Mouse (Mus musculus) stomach, embryonic 15.5 days (tissue): Measurements from ENCODE around the gene Rbm28. TPM values are rescaled to one million over a fixed set of nuclear protein-coding genes. Genes with fewer than 3 reads are reported as not detected.

ENCODE experiments used
- ATAC-seq: fragments of 200-750 bp; cut with Nextera tagmentation; 2 replicates; pipeline ENCODE4 v1.8.0; 2017; ENCODE audit warnings: low read depth, moderate number of reproducible peaks, moderate TSS enrichment; ENCODE audit not compliant: insufficient read depth, low FRiP score
- H3K27ac ChIP-seq: fragments of 300-500 bp; sonication (generic); 2 replicates; pipeline ENCODE4 v1.5.1; 2015; ENCODE audit warnings: mild to moderate bottlenecking, inconsistent platforms
- H3K27me3 ChIP-seq: fragments of 300-500 bp; sonication (generic); replicated peaks from 2 replicates; pipeline ENCODE4 v1.6.1; 2015; ENCODE audit warnings: inconsistent platforms
- H3K36me3 ChIP-seq: fragments of 300-500 bp; sonication (generic); 2 replicates; pipeline ENCODE4 v1.6.1; 2015; ENCODE audit warnings: inconsistent platforms
- H3K4me1 ChIP-seq: fragments of 300-500 bp; sonication (generic); 2 replicates; pipeline ENCODE4 v1.6.1; 2015; ENCODE audit warnings: inconsistent platforms
- H3K4me2 ChIP-seq: fragments of 300-500 bp; sonication (generic); 2 replicates; pipeline ENCODE4 v1.6.1; 2015; ENCODE audit warnings: mild to moderate bottlenecking, inconsistent platforms
- H3K4me3 ChIP-seq: fragments of 300-500 bp; sonication (generic); replicated peaks from 2 replicates; pipeline ENCODE4 v1.5.1; 2015; ENCODE audit warnings: inconsistent platforms
- H3K9ac ChIP-seq: fragments of 300-500 bp; sonication (generic); 2 replicates; pipeline ENCODE4 v1.6.1; 2015; ENCODE audit warnings: inconsistent platforms
- H3K9me3 ChIP-seq: fragments of 300-500 bp; sonication (generic); 2 replicates; pipeline ENCODE4 v1.6.1; 2016; ENCODE audit warnings: inconsistent platforms
- WGBS: fragments of 180-500 bp; shearing (Covaris S2); methylation state at CpG from one replicate; pipeline ENCODE4 v1.1.7; 2015; 5-methylcytosine and 5-hydroxymethylcytosine counted together
- polyA plus RNA-seq: library from polyadenylated mRNA; unstranded; fragments of >200 nt; fragmentation: Nextera tagmentation; extraction: Ambion mirVana; gene quantifications from 2 replicates; pipeline ENCODE4 v1.2.1, GENCODE M21; 2015

Rbm28 gene
- polyA plus RNA-seq: 27.6 and 28.1 TPM in 2 replicates

DNA sequence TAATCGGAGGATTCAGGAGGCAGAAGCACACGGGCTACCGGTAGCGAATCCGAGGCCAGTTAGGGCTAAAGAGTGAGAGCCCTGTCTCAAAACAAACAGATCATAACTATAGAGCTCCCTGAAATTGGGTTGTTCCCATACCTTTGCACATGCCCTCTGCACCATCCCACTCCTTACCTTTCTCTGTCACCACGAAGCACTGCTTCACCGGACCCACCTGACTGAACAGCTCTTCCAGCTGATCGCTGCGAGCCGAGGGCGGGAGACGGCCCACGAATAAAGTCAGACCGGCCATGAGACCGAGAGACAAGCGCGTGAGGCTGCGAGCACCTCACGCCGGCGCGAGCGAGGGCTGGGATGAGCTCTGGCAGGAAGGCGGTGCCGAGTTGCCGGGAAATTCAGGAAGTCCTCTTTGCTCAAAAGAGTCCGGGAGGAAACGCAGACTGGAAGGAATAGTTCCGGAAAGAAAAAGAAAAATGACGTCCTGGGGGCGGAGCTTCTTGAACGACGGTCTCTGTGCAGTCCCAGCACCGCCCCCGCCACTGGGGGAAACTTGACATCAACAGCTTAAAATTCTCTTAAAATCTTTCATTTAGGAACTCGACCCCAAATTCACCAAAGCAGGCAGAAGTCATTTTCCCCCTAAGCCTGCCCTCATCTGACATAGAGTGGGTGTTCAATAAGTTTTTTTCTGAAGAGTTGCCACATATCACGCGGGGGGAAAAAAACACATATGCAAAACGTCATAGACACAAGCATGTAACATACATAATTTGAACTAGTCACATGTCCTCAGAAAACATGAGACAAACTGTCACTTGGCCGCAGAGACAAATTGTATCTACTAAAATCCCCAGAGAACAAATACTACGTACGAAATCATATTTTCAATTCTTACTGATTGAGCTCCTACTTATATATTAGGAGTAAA, at the start of gene Rbm28:
TSS of gene Rbm28 (minus strand) at position 693 of the 931 bp plus-strand sequence.
- peak within 1 kb of the TSS; percentile 71 for H3K9ac ChIP-seq
- 6% methylated on average over 42 of the region's 42 CpGs for WGBS
- H3K27me3 ChIP-seq: peaks cover 20% of the 10 kb centered on the region
- no peaks in the 10 kb centered on the region for H3K36me3 ChIP-seq
- H3K4me2 ChIP-seq: peak within 1 kb of the TSS; percentile 83
- no peaks in the 10 kb centered on the region for H3K9me3 ChIP-seq
- ATAC-seq: peak; percentile 84
- peak within 1 kb of the TSS; percentile 26; the same call in 1 of the 2 replicates for H3K27ac ChIP-seq
- H3K4me3 ChIP-seq: peak within 1 kb of the TSS; percentile 86
- H3K4me1 ChIP-seq: peaks cover 9% of the 10 kb centered on the region; the same call in 1 of the 2 replicates

DNA sequence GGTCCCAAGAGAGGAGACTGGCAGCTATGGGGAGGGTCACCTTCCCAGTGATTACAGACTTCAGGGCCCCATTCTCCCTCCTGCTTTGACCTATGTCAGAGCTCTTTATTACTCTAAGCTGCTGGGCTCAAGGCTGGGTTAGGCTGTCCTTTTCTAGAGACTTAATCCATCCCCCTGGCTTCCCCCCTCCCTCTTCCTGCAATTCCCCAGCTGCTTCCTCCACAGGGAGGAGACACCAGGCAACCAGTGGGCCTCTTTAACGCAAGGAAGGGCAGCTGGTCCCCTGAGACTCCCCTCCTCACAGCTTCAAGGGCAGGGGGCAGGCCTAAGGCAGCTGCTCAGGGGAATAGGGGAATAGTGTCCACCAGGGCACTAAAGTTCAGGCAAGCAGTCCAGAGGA, 49.4 kb upstream of the Rbm28 start:
- Histone ChIP-seq H3K27me3 (no peaks in the 10 kb centered on the region), H3K9me3 (no peaks in the 10 kb centered on the region), H3K4me3 (no peak overlapping the region), H3K36me3 (no peaks in the 10 kb centered on the region), H3K4me1 (peaks cover 30% of the 10 kb centered on the region), H3K9ac (no peak overlapping the region), H3K27ac (no peak overlapping the region), H3K4me2 (no peak overlapping the region)
- ATAC-seq: no peak
- 19% methylated on average over 1 of the region's 1 CpGs for WGBS

DNA sequence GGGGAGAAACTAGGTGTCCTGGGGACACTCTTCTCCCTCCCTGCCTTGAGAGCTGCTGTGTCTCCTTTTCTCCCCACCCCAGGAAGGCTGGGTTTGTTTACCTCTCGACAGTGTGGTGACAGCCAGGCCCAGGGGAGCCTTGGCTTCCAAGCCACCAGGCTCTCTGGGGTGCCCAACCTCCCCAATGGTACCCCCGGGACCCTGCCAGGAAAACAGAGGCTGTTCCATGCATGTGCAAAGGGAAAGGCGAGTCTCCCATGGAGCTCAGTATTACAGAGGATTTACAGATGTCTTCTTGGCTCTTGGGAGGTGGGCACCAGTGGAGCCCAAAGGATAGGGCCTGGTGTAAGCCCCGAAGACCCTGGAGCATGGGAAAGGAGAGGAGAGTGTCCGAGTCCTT, 48.6 kb upstream of the Rbm28 start:
- Histone ChIP-seq H3K4me2 (no peak overlapping the region), H3K9ac (no peak overlapping the region), H3K4me3 (no peak overlapping the region), H3K4me1 (peaks cover 34% of the 10 kb centered on the region), H3K27ac (no peak overlapping the region), H3K36me3 (no peaks in the 10 kb centered on the region), H3K27me3 (no peaks in the 10 kb centered on the region), H3K9me3 (no peaks in the 10 kb centered on the region)
- no peak for ATAC-seq
- 61% methylated on average over 5 of the region's 5 CpGs for WGBS

DNA sequence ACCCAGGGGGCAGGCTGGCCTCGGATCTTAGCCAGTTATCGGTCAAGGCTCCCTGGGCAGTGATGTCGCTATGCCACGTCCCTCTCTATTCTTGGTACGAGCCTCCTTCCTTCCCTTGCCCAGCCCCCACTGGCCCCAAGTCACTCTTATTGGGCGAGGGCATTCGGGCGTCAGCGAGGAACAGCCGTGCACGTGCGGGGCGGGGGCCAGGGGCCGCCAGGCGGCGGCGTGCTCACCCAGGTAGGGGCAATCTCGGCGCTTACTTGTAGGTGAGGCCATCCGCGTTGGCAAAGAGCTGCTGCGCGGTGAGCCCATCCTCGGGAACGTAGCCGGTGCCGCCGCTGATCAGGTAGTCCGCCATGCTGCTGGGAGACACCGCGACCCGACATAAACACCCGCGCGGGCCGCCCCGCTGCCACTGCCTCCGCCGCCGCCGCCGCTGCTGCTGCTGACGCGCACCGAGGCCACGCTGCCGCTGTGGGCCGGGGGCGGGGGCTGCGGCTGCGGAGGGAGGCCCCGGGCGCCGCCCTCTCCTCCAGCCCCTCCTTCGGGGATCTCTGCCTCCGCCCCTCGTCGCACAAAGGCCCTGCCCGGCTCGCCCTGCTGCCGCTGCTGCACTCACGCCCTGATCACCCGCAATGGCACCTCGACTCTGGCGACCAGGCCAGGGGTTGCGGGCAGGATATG, 47.1 kb upstream of the Rbm28 start:
- Histone ChIP-seq H3K4me1 (peaks cover 34% of the 10 kb centered on the region), H3K4me2 (peak overlapping the region; percentile 92), H3K27ac (peak overlapping the region; percentile 42; the same call in 1 of the 2 replicates), H3K27me3 (no peaks in the 10 kb centered on the region), H3K9me3 (no peaks in the 10 kb centered on the region), H3K4me3 (peak overlapping the region; percentile 59), H3K36me3 (0 out of 2 replicates have a peak, but pooled peaks cover 1% of the 10 kb centered on the region), H3K9ac (peak overlapping the region; percentile 49)
- WGBS: under 1% methylated on average over 59 of the region's 66 CpGs
- ATAC-seq: peak; percentile 80

DNA sequence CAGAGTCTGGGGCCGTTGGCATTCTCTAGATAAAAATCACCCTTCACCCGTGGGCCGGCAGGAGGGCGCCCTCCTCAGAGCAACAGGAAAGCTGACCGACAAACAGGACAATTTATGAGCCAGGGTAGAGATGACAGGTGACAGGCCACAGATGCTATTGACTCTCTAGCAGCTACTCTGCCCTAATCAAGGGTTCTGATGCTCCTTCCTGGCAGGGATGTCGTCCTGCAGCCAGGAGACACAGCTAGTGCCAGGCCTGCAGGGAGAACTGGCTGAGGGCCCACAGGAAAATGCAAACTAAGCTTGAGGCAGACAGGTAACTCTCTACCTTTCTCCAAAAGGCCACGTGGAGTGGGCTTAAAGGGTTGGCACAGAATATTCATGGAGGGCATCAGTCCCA, 46.3 kb upstream of the Rbm28 start:
- WGBS: 19% methylated on average over 7 of the region's 7 CpGs
- peak overlapping the region; percentile 59 for H3K4me3 ChIP-seq
- no peaks in the 10 kb centered on the region for H3K27me3 ChIP-seq
- peaks cover 30% of the 10 kb centered on the region for H3K4me1 ChIP-seq
- H3K9ac ChIP-seq: peak overlapping the region; percentile 49; the same call in 1 of the 2 replicates
- ATAC-seq: no peak
- no peak overlapping the region for H3K27ac ChIP-seq
- peak overlapping the region; percentile 92 for H3K4me2 ChIP-seq
- H3K36me3 ChIP-seq: peaks cover 5% of the 10 kb centered on the region; the same call in 1 of the 2 replicates
- H3K9me3 ChIP-seq: no peaks in the 10 kb centered on the region

DNA sequence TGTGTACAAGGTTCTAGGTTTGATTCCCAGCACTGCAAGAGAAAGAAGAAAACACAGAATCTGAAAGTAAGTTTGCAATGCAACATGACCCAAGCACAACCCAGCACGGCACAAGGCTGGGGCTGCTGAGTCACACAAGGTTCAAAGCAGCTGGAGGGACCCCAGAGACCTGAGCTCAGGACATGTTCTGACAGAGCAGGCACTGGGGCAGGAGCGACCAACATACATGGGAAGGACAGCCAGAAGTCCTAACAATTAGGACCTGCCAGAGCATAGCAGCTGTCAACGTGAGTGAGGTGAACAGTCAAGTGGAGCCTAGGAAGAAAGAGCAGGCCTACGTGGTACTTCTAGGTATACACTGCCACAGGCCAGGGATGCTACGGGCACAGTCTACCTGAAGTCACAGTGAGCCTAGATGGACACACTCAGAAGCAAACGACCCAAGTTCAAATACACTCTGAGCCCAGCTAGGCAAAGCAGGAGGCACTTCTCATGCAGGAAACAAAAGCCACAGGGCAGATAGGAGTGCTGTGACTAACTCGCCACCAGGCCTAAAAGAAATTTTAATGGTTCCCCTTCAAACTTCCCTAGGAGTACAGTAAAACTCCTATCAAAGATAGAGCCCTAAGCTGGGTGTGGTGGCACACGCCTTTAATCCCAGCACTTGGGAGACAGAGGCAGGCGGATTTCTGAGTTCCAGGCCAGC, 45.6 kb upstream of the Rbm28 start:
- 75% methylated on average over 9 of the region's 9 CpGs for WGBS
- ATAC-seq: no peak

DNA sequence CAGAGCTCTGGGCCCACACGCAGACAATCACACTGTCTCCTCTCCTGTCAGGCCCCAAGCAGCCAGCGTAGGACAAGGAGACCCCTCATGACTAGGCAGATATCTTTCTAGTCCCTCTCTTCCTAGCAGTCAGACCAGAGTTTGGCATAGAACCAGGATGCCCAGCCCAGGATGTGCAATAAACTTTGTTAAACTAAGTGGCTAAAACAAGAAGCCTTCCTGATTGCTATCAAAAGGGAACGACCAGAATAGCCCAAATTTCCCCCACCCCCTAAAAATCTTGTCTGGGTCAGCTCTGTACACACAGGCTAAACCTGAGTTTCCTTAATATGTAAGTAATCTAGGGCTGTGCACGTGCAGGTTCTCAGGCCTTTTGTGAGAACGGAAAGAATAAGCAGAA, 43.4 kb upstream of the Rbm28 start:
- H3K9me3 ChIP-seq: no peaks in the 10 kb centered on the region
- peaks cover 14% of the 10 kb centered on the region for H3K4me1 ChIP-seq
- WGBS: 82% methylated on average over 5 of the region's 5 CpGs
- peaks cover 25% of the 10 kb centered on the region for H3K36me3 ChIP-seq
- ATAC-seq: no peak
- no peaks in the 10 kb centered on the region for H3K27me3 ChIP-seq
- H3K27ac ChIP-seq: no peak overlapping the region
- H3K9ac ChIP-seq: no peak overlapping the region
- H3K4me2 ChIP-seq: no peak overlapping the region
- no peak overlapping the region for H3K4me3 ChIP-seq

More for the DNA sequence above, 45.6 kb upstream of the Rbm28 start:
- Histone ChIP-seq H3K9ac (no peak overlapping the region), H3K9me3 (no peaks in the 10 kb centered on the region), H3K36me3 (peaks cover 9% of the 10 kb centered on the region; the same call in 1 of the 2 replicates), H3K4me2 (no peak overlapping the region), H3K27me3 (no peaks in the 10 kb centered on the region), H3K4me3 (no peak overlapping the region), H3K4me1 (peaks cover 27% of the 10 kb centered on the region), H3K27ac (no peak overlapping the region)

DNA sequence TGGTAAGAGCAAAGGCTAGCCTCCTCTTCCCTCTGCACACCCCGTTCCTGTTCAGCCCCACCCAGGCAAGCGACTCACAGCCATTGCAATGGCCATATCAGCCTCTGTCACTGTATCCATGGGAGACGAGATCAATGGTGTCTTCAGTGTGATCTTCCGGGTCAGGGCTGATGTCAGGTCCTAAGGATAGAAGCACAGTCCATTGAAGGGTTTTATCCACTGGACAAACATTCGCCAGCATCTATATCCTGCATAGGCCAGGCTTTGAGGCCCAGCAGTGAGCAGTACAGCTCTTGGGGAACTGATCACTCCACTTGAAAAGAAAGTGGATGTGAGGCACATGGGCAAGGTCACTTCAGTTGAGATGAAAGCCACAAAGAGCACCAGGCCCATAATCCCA, 42.2 kb upstream of the Rbm28 start:
- Histone ChIP-seq H3K4me1 (peaks cover 12% of the 10 kb centered on the region), H3K4me2 (no peak overlapping the region), H3K27me3 (no peaks in the 10 kb centered on the region), H3K36me3 (peaks cover 28% of the 10 kb centered on the region), H3K27ac (no peak overlapping the region), H3K4me3 (no peak overlapping the region), H3K9me3 (no peaks in the 10 kb centered on the region), H3K9ac (no peak overlapping the region)
- ATAC-seq: no peak
- 87% methylated on average over 5 of the region's 5 CpGs for WGBS

DNA sequence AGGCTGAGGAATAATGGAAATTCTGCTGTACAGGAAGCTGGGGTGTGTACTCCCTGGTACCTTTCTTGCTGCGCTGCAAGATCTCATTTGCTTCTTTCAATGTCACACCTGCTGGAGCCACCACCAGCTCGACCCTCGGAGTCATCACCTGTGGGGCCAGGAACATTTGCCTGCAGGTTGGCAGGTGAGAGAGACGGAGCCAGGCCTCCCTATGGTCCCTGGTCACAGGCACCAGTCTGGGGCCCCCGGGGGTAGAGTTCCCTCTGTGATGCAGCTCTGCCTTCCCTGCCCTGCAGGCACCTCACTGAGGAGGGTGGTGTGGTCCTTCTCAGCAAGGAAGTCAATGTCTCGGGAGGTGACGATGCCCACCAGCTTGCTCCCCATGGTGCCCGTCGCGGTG, 41.2 kb upstream of the Rbm28 start:
- Histone ChIP-seq H3K9ac (no peak overlapping the region), H3K4me3 (no peak overlapping the region), H3K27me3 (no peaks in the 10 kb centered on the region), H3K9me3 (no peaks in the 10 kb centered on the region), H3K36me3 (peaks cover 28% of the 10 kb centered on the region), H3K27ac (no peak overlapping the region), H3K4me1 (peaks cover 7% of the 10 kb centered on the region), H3K4me2 (no peak overlapping the region)
- 94% methylated on average over 10 of the region's 10 CpGs for WGBS
- no peak for ATAC-seq

DNA sequence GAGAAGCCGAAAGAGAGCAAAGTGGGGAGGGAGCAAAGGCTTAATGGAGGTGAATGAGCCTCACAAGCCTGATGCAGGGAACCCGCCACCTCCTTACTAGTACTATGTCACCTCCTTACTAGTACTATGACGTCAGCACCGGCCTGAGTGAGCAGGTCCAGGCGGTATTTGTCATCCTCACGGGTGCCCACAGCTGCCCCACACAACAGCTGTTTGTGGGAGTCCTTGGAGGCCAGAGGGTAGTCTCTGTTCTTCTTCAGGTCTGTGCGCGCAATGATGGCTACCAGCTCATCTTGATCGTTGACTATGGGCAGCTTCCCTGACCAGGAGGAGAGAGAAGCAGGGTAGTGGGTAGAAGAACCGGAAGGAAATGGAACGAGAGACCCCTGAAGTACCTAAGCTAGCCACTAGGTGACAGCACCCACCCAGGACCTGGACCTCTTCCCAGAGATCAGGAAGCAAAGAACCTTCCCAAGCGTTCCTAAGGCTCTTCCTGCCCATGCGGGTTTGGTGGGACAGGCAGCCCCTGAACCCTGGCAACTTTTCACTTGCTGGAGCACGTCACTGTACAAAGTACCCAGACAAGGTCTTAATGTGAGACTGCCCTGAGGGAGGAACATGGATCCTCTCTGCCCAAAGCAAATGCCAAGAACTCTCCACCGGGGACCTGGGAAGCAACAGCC, 40.3 kb upstream of the Rbm28 start:
- 56% methylated on average over 15 of the region's 15 CpGs for WGBS
- no peak overlapping the region for H3K27ac ChIP-seq
- no peak overlapping the region for H3K4me3 ChIP-seq
- H3K9me3 ChIP-seq: no peaks in the 10 kb centered on the region
- ATAC-seq: no peak
- H3K27me3 ChIP-seq: no peaks in the 10 kb centered on the region
- peaks cover 6% of the 10 kb centered on the region; the same call in 1 of the 2 replicates for H3K4me1 ChIP-seq
- H3K36me3 ChIP-seq: peaks cover 28% of the 10 kb centered on the region
- H3K4me2 ChIP-seq: no peak overlapping the region
- no peak overlapping the region for H3K9ac ChIP-seq
